Mouse (Mus musculus): ENCODE measurements around the gene Pex5.

GRCm38 (mm10) chr6:124448959-124449667, 34.2 kb upstream of the Pex5 start:
- TF ChIP-seq HCFC1 (IDR thresholded peaks at IDR 0.05; ENCODE audit: borderline replicate concordance, insufficient read depth, low read length) (no peak), ZC3H11A (IDR thresholded peaks at IDR 0.05; ENCODE audit: borderline replicate concordance, low read depth, low read length) (no peak), CHD2 (IDR thresholded peaks at IDR 0.05; ENCODE audit: low read depth, low read length) (no peak)

Measured in ES-E14 (cell line).